Mouse (Mus musculus) forebrain, embryonic 12.5 days (tissue): ENCODE measurements around the gene Sgcg. TPM values are rescaled to one million over a fixed set of nuclear protein-coding genes. Genes with fewer than 3 reads are reported as not detected.

Experiments used
- ATAC-seq: fragments of 200-750 bp; cut with Nextera tagmentation; 2 replicates; pipeline ENCODE4 v1.8.0; 2017; ENCODE audit warnings: moderate TSS enrichment; ENCODE audit not compliant: low FRiP score
- H3K27ac ChIP-seq: fragments of 300-500 bp; sonication (generic); 2 replicates; pipeline ENCODE4 v1.5.1; 2016; ENCODE audit warnings: mild to moderate bottlenecking
- H3K27me3 ChIP-seq: fragments of 300-500 bp; sonication (generic); 2 replicates; pipeline ENCODE4 v1.6.1; 2016; ENCODE audit warnings: mild to moderate bottlenecking
- H3K36me3 ChIP-seq: fragments of 300-500 bp; sonication (generic); replicated peaks from 2 replicates; pipeline ENCODE4 v1.6.1; 2016; ENCODE audit warnings: mild to moderate bottlenecking
- H3K4me1 ChIP-seq: fragments of 300-500 bp; sonication (generic); 2 replicates; pipeline ENCODE4 v1.6.1; 2016
- H3K4me2 ChIP-seq: fragments of 300-500 bp; sonication (generic); 2 replicates; pipeline ENCODE4 v1.6.1; 2016; ENCODE audit warnings: mild to moderate bottlenecking, moderate library complexity
- H3K4me3 ChIP-seq: fragments of 300-500 bp; sonication (generic); replicated peaks from 2 replicates; pipeline ENCODE4 v1.5.1; 2016; ENCODE audit warnings: mild to moderate bottlenecking
- H3K9ac ChIP-seq: fragments of 300-500 bp; sonication (generic); 2 replicates; pipeline ENCODE4 v1.6.1; 2016; ENCODE audit warnings: mild to moderate bottlenecking
- H3K9me3 ChIP-seq: fragments of 300-500 bp; sonication (generic); 2 replicates; pipeline ENCODE4 v1.6.1; 2016
- WGBS: fragments of 180-500 bp; shearing (Covaris S2); methylation state at CpG from one replicate; pipeline ENCODE4 v1.1.7; 2016; 5-methylcytosine and 5-hydroxymethylcytosine counted together
- polyA plus RNA-seq: library from polyadenylated mRNA; unstranded; fragments of >200 nt; fragmentation: Nextera tagmentation; extraction: Ambion mirVana; gene quantifications from 2 replicates; pipeline ENCODE4 v1.2.1, GENCODE M21; 2016

The Sgcg gene
- polyA plus RNA-seq, 1 experiment from 2014 or later, result 0.19 TPM

GRCm38 (mm10) chr14:61171261-61171970, 86.9 kb downstream of the Sgcg start:
- no peak for ATAC-seq
- WGBS, result 87% methylated on average over 5 of the region's 5 CpGs

More at GRCm38 (mm10) chr14:61171261-61171970, 86.9 kb downstream of the Sgcg start:
- Histone ChIP-seq H3K4me1 (peaks cover 17% of the 10 kb centered on the region), H3K27me3 (peaks cover 14% of the 10 kb centered on the region; the same call in 1 of the 2 replicates), H3K4me2 (no peak overlapping the region), H3K27ac (no peak overlapping the region), H3K36me3 (no peaks in the 10 kb centered on the region), H3K9ac (no peak overlapping the region), H3K9me3 (no peaks in the 10 kb centered on the region), H3K4me3 (no peak overlapping the region)

Other genes starting within 250 kb of the Sgcg start
- 92.5 and 118 TPM in 2 replicates for gene Tnfrsf19, start 212.0 kb downstream of the Sgcg start, polyA plus RNA-seq
- gene Sacs, start 120.0 kb downstream of the Sgcg start, polyA plus RNA-seq, result 8.3 and 8.7 TPM in 2 replicates
- gene Arl11, start 51.3 kb upstream of the Sgcg start, polyA plus RNA-seq, result 0.13 and 0.26 TPM in 2 replicates
- 10.4 and 11.1 TPM in 2 replicates for gene Ebpl, start 101.9 kb upstream of the Sgcg start, polyA plus RNA-seq
- gene Kpna3, start 181.4 kb upstream of the Sgcg start, polyA plus RNA-seq, result 89.5 and 102 TPM in 2 replicates